Mouse (Mus musculus) liver, postnatal 0 days (tissue): Measurements from ENCODE around the gene Nars2. TPM values are rescaled to one million over a fixed set of nuclear protein-coding genes. Genes with fewer than 3 reads are reported as not detected.

ENCODE experiments used
- ATAC-seq: fragments of 200-750 bp; cut with Nextera tagmentation; 2 replicates; pipeline ENCODE4 v1.8.0; 2017; ENCODE audit warnings: mild to moderate bottlenecking, moderate library complexity
- DNase-seq: peaks from one replicate; pipeline ENCODE4 v3.0.0-alpha.2; 2016
- H3K27ac ChIP-seq: fragments of 300-500 bp; sonication (generic); 2 replicates; pipeline ENCODE4 v1.5.1; 2014; ENCODE audit warnings: antibody characterized with exemption, moderate library complexity, mild to moderate bottlenecking, low read depth
- H3K27me3 ChIP-seq: fragments of 300-500 bp; sonication (generic); 2 replicates; pipeline ENCODE4 v1.6.1; 2014; ENCODE audit warnings: low read length, control low read depth, mixed read lengths; ENCODE audit not compliant: insufficient read depth
- H3K36me3 ChIP-seq: fragments of 300-500 bp; sonication (generic); replicated peaks from 2 replicates; pipeline ENCODE4 v1.6.1; 2014; ENCODE audit warnings: mild to moderate bottlenecking, control low read depth, low read length, moderate library complexity, mixed read lengths; ENCODE audit not compliant: insufficient read depth
- H3K4me1 ChIP-seq: fragments of 300-500 bp; sonication (generic); 2 replicates; pipeline ENCODE4 v1.6.1; 2014; ENCODE audit warnings: antibody characterized with exemption, mild to moderate bottlenecking, control low read depth; ENCODE audit not compliant: insufficient read depth
- H3K4me2 ChIP-seq: fragments of 300-500 bp; sonication (generic); 2 replicates; pipeline ENCODE4 v1.6.1; 2014; ENCODE audit warnings: low read depth, mild to moderate bottlenecking, low read length, moderate library complexity, mixed read lengths
- H3K4me3 ChIP-seq: fragments of 300-500 bp; sonication (generic); 2 replicates; pipeline ENCODE4 v1.5.1; 2014; ENCODE audit warnings: low read depth, low read length
- H3K9ac ChIP-seq: fragments of 300-500 bp; sonication (generic); replicated peaks from 2 replicates; pipeline ENCODE4 v1.6.1; 2014; ENCODE audit warnings: mild to moderate bottlenecking, moderate library complexity
- H3K9me3 ChIP-seq: fragments of 300-500 bp; sonication (generic); 2 replicates; pipeline ENCODE4 v1.6.1; 2016; ENCODE audit warnings: mild to moderate bottlenecking, control low read depth, low read length, mixed read lengths
- CTCF ChIP-seq: sonication (generic); IDR thresholded peaks from 2 replicates; pipeline ENCODE4 v1.5.1; 2016; ENCODE audit warnings: antibody characterized with exemption, low read depth
- EP300 ChIP-seq: IDR thresholded peaks from 2 replicates; pipeline ENCODE4 v1.6.1; 2016; ENCODE audit warnings: antibody characterized with exemption, low read depth, mild to moderate bottlenecking
- WGBS: fragments of 180-500 bp; shearing (Covaris S2); extraction: QIAGEN DNeasy Blood & Tissue Kit; methylation state at CpG from one replicate; pipeline ENCODE4 v1.1.7; 2014; ENCODE audit not compliant: insufficient replicate concordance; 5-methylcytosine and 5-hydroxymethylcytosine counted together
- polyA plus RNA-seq: library from polyadenylated mRNA; unstranded; fragments of >200 nt; fragmentation: Nextera tagmentation; extraction: Ambion mirVana; gene quantifications from 2 replicates; pipeline ENCODE4 v1.2.1, GENCODE M21; 2015

Nars2 gene
- polyA plus RNA-seq, 1 experiment from 2014 or later = 14.1 TPM

GRCm38 (mm10) chr7:97094241-97094640 is 142.9 kb downstream of the Nars2 start:
- Histone ChIP-seq H3K9ac (no peak overlapping the region), H3K9me3 (no peaks in the 10 kb centered on the region), H3K4me1 (no peaks in the 10 kb centered on the region), H3K4me2 (no peak overlapping the region), H3K27ac (no peak overlapping the region), H3K27me3 (no peaks in the 10 kb centered on the region), H3K36me3 (no peaks in the 10 kb centered on the region), H3K4me3 (no peak overlapping the region)
- ATAC-seq (no peak), DNase-seq (no peak)
- no peak for TF ChIP-seq CTCF
- TF ChIP-seq EP300 = no peak
- WGBS = 47% methylated on average over 3 of the region's 3 CpGs

DNA sequence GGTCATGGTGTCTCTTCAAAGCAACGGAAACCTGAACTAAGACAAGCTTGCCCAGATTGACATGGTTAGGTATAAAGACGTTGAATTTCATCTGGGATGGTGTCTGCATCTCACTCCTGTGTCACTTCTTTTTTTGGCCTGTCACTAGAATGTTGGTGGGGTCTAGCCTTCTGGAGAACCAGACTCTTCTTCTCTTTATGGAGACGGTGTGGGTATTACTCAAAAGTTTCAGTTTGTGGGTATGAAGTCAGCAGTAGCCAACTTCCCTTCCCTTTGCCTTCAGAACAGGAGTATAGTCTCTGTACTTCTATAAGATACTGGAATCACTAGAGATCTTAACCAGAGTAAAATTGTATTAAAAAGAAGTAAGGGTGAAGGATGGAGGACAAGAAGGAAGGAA is 156.8 kb downstream of the Nars2 start:
- Histone ChIP-seq H3K4me3 (no peak overlapping the region), H3K4me1 (peaks cover 3% of the 10 kb centered on the region; the same call in 1 of the 2 replicates), H3K9me3 (no peaks in the 10 kb centered on the region), H3K27me3 (no peaks in the 10 kb centered on the region), H3K27ac (no peak overlapping the region), H3K4me2 (no peak overlapping the region), H3K36me3 (no peaks in the 10 kb centered on the region), H3K9ac (no peak overlapping the region)
- ATAC-seq (no peak), DNase-seq (no peak)
- 64% methylated on average over 3 of the region's 3 CpGs for WGBS
- TF ChIP-seq EP300 (no peak), CTCF (no peak)

Other genes with a start within 250 kb of the Nars2 start
- 1.0 and 1.5 TPM in 2 replicates for gene Gab2, start 130.1 kb downstream of the Nars2 start, polyA plus RNA-seq